Mouse (Mus musculus): ENCODE measurements at regions not wholly inside any gene's neighbourhood (a gene's known extent, or its start where the extent isn't known, plus 50 kb on each side); places are given as distances from the start of the nearest gene placed in this dataset.

GRCm38 (mm10) chr2:134214748-134215328 is 339.3 kb downstream of the Hao1 start:
- peak; percentile 91 for ATAC-seq (ENCODE audit: low read depth)
- WGBS, result 31% methylated on average over 6 of the region's 6 CpGs

GRCm38 (mm10) chr2:134203252-134203651 is 350.9 kb downstream of the Hao1 start:
- H3K4me3 ChIP-seq (ENCODE audit: low read depth, low read length), result no peak overlapping the region
- H3K36me3 ChIP-seq (ENCODE audit: control insufficient read depth, insufficient read depth, low read length), result no peaks in the 10 kb centered on the region
- peak; percentile 4 for DNase-seq (ENCODE audit: low spot score)
- no peaks in the 10 kb centered on the region for H3K27me3 ChIP-seq (replicated peaks; ENCODE audit: control insufficient read depth, insufficient read depth, low read length)
- no peak for ATAC-seq (ENCODE audit: low read depth)
- H3K4me2 ChIP-seq (ENCODE audit: low read depth, low read length), result no peak overlapping the region
- no peaks in the 10 kb centered on the region for H3K4me1 ChIP-seq (ENCODE audit: control insufficient read depth, insufficient read depth, low read length)
- H3K27ac ChIP-seq (replicated peaks; ENCODE audit: low read depth, low read length), result no peak overlapping the region
- WGBS, result 97% methylated on average over 1 of the region's 1 CpGs
- H3K9ac ChIP-seq (ENCODE audit: low read depth, low read length), result no peak overlapping the region
- H3K9me3 ChIP-seq (ENCODE audit: control insufficient read depth, low read length), result no peaks in the 10 kb centered on the region

More at GRCm38 (mm10) chr2:134214748-134215328, 339.3 kb downstream of the Hao1 start:
- no peaks in the 10 kb centered on the region for H3K9me3 ChIP-seq (ENCODE audit: control insufficient read depth, low read length)
- peaks cover 19% of the 10 kb centered on the region for H3K4me1 ChIP-seq (ENCODE audit: control insufficient read depth, insufficient read depth, low read length)
- DNase-seq (ENCODE audit: low spot score), result peak; percentile 89
- no peak overlapping the region for H3K4me3 ChIP-seq (ENCODE audit: low read depth, low read length)
- H3K27me3 ChIP-seq (replicated peaks; ENCODE audit: control insufficient read depth, insufficient read depth, low read length), result no peaks in the 10 kb centered on the region
- no peak overlapping the region for H3K9ac ChIP-seq (ENCODE audit: low read depth, low read length)
- H3K36me3 ChIP-seq (ENCODE audit: control insufficient read depth, insufficient read depth, low read length), result no peaks in the 10 kb centered on the region
- peak overlapping the region; percentile 10; the same call in 1 of the 2 replicates for H3K4me2 ChIP-seq (ENCODE audit: low read depth, low read length)
- H3K27ac ChIP-seq (replicated peaks; ENCODE audit: low read depth, low read length), result peak overlapping the region; percentile 44; the same call in 1 of the 2 replicates

GRCm38 (mm10) chr2:134195961-134196360 is 358.2 kb downstream of the Hao1 start:
- no peaks in the 10 kb centered on the region for H3K36me3 ChIP-seq (ENCODE audit: control insufficient read depth, insufficient read depth, low read length)
- H3K4me3 ChIP-seq (ENCODE audit: low read depth, low read length), result no peak overlapping the region
- H3K4me2 ChIP-seq (ENCODE audit: low read depth, low read length), result no peak overlapping the region
- no peaks in the 10 kb centered on the region for H3K9me3 ChIP-seq (ENCODE audit: control insufficient read depth, low read length)
- H3K9ac ChIP-seq (ENCODE audit: low read depth, low read length), result no peak overlapping the region
- no peaks in the 10 kb centered on the region for H3K27me3 ChIP-seq (replicated peaks; ENCODE audit: control insufficient read depth, insufficient read depth, low read length)
- no peaks in the 10 kb centered on the region for H3K4me1 ChIP-seq (ENCODE audit: control insufficient read depth, insufficient read depth, low read length)
- DNase-seq (ENCODE audit: low spot score) (no peak), ATAC-seq (ENCODE audit: low read depth) (no peak)
- no peak overlapping the region for H3K27ac ChIP-seq (replicated peaks; ENCODE audit: low read depth, low read length)

- peak; percentile 57 for DNase-seq (ENCODE audit: low spot score)
- Histone ChIP-seq H3K36me3 (ENCODE audit: control insufficient read depth, insufficient read depth, low read length) (no peaks in the 10 kb centered on the region), H3K4me2 (ENCODE audit: low read depth, low read length) (no peak overlapping the region), H3K9me3 (ENCODE audit: control insufficient read depth, low read length) (no peaks in the 10 kb centered on the region), H3K27ac (replicated peaks; ENCODE audit: low read depth, low read length) (no peak overlapping the region), H3K4me3 (ENCODE audit: low read depth, low read length) (no peak overlapping the region), H3K27me3 (replicated peaks; ENCODE audit: control insufficient read depth, insufficient read depth, low read length) (no peaks in the 10 kb centered on the region), H3K4me1 (ENCODE audit: control insufficient read depth, insufficient read depth, low read length) (no peaks in the 10 kb centered on the region), H3K9ac (ENCODE audit: low read depth, low read length) (no peak overlapping the region)
- no peak for ATAC-seq (ENCODE audit: low read depth)
- 41% methylated on average over 5 of the region's 5 CpGs for WGBS
Observed at GRCm38 (mm10) chr2:134189435-134190063, 364.6 kb downstream of the Hao1 start.

All from embryonic facial prominence, embryonic 14.5 days (tissue).